Mouse (Mus musculus) embryonic facial prominence, embryonic 10.5 days (tissue): ENCODE data around the gene Rorb. TPM values are rescaled to one million over a fixed set of nuclear protein-coding genes. Genes with fewer than 3 reads are reported as not detected.
A peak's percentile ranks its signal among the peaks of the same experiment; 100 is the strongest.

Source experiments
- DNase-seq: peaks from one replicate; pipeline ENCODE4 v3.0.0-alpha.2; 2017; ENCODE audit warnings: low spot score
- H3K27ac ChIP-seq: fragments of 300-500 bp; sonication (generic); replicated peaks from 2 replicates; pipeline ENCODE4 v1.5.1; 2016; ENCODE audit warnings: mild to moderate bottlenecking
- H3K27me3 ChIP-seq: fragments of 300-500 bp; sonication (generic); replicated peaks from 2 replicates; pipeline ENCODE4 v1.6.1; 2016; ENCODE audit warnings: low read depth, mild to moderate bottlenecking; ENCODE audit not compliant: poor library complexity, severe bottlenecking
- H3K36me3 ChIP-seq: fragments of 300-500 bp; sonication (generic); replicated peaks from 2 replicates; pipeline ENCODE4 v1.6.1; 2016; ENCODE audit warnings: mild to moderate bottlenecking, moderate library complexity
- H3K4me1 ChIP-seq: fragments of 300-500 bp; sonication (generic); 2 replicates; pipeline ENCODE4 v1.6.1; 2016
- H3K4me3 ChIP-seq: fragments of 300-500 bp; sonication (generic); 2 replicates; pipeline ENCODE4 v1.5.1; 2016; ENCODE audit warnings: mild to moderate bottlenecking, moderate library complexity
- H3K9me3 ChIP-seq: fragments of 300-500 bp; sonication (generic); 2 replicates; pipeline ENCODE4 v1.6.1; 2016; ENCODE audit warnings: mild to moderate bottlenecking
- WGBS: fragments of 180-500 bp; shearing (Covaris S2); methylation state at CpG from one replicate; pipeline ENCODE4 v1.1.7; 2016; 5-methylcytosine and 5-hydroxymethylcytosine counted together
- polyA plus RNA-seq: library from polyadenylated mRNA; unstranded; fragments of >200 nt; fragmentation: Nextera tagmentation; extraction: Ambion mirVana; gene quantifications from 2 replicates; pipeline ENCODE4 v1.2.1, GENCODE M21; 2016

Gene Rorb
- polyA plus RNA-seq, 1 experiment from 2014 or later = 2.3 TPM

GRCm38 (mm10) chr19:19089427-19089826 lies 21.6 kb downstream of the Rorb start:
- Histone ChIP-seq H3K36me3 (no peaks in the 10 kb centered on the region), H3K9me3 (no peaks in the 10 kb centered on the region), H3K4me1 (no peaks in the 10 kb centered on the region), H3K27ac (no peak overlapping the region), H3K27me3 (no peaks in the 10 kb centered on the region), H3K4me3 (no peak overlapping the region)
- 88% methylated on average over 7 of the region's 7 CpGs for WGBS
- no peak for DNase-seq

- no peaks in the 10 kb centered on the region for H3K36me3 ChIP-seq
- WGBS = 72% methylated on average over 8 of the region's 8 CpGs
- H3K9me3 ChIP-seq = no peaks in the 10 kb centered on the region
Observed at GRCm38 (mm10) chr19:19077880-19078279, 33.1 kb downstream of the Rorb start.

GRCm38 (mm10) chr19:19074756-19075155 lies 36.2 kb downstream of the Rorb start:
- Histone ChIP-seq H3K9me3 (no peaks in the 10 kb centered on the region), H3K4me3 (no peak overlapping the region), H3K4me1 (no peaks in the 10 kb centered on the region), H3K36me3 (no peaks in the 10 kb centered on the region), H3K27ac (no peak overlapping the region), H3K27me3 (no peaks in the 10 kb centered on the region)
- no peak for DNase-seq
- 85% methylated on average over 6 of the region's 6 CpGs for WGBS

More at GRCm38 (mm10) chr19:19077880-19078279, 33.1 kb downstream of the Rorb start:
- Histone ChIP-seq H3K27ac (no peak overlapping the region), H3K4me1 (no peaks in the 10 kb centered on the region), H3K27me3 (no peaks in the 10 kb centered on the region), H3K4me3 (no peak overlapping the region)
- no peak for DNase-seq

- DNase-seq = no peak
- H3K27me3 ChIP-seq = no peaks in the 10 kb centered on the region
- no peak overlapping the region for H3K4me3 ChIP-seq
- H3K27ac ChIP-seq = no peak overlapping the region
- H3K36me3 ChIP-seq = no peaks in the 10 kb centered on the region
- 78% methylated on average over 10 of the region's 10 CpGs for WGBS
- H3K9me3 ChIP-seq = no peaks in the 10 kb centered on the region
- peaks cover 3% of the 10 kb centered on the region; the same call in 1 of the 2 replicates for H3K4me1 ChIP-seq
Observed at GRCm38 (mm10) chr19:19058710-19059398, 52.1 kb downstream of the Rorb start.

- Histone ChIP-seq H3K36me3 (no peaks in the 10 kb centered on the region), H3K27ac (no peak overlapping the region), H3K9me3 (no peaks in the 10 kb centered on the region), H3K4me1 (peaks cover 3% of the 10 kb centered on the region; the same call in 1 of the 2 replicates), H3K4me3 (no peak overlapping the region), H3K27me3 (no peaks in the 10 kb centered on the region)
- WGBS = 86% methylated on average over 8 of the region's 8 CpGs
- DNase-seq = no peak
Observed at GRCm38 (mm10) chr19:19058201-19058600, 52.8 kb downstream of the Rorb start.

GRCm38 (mm10) chr19:19043138-19043537 lies 67.9 kb downstream of the Rorb start:
- no peak for DNase-seq
- Histone ChIP-seq H3K36me3 (no peaks in the 10 kb centered on the region), H3K27me3 (no peaks in the 10 kb centered on the region), H3K4me3 (no peak overlapping the region), H3K27ac (no peak overlapping the region), H3K4me1 (peaks cover 8% of the 10 kb centered on the region; the same call in 1 of the 2 replicates), H3K9me3 (no peaks in the 10 kb centered on the region)
- 49% methylated on average over 2 of the region's 2 CpGs for WGBS

GRCm38 (mm10) chr19:19040800-19041199 lies 70.2 kb downstream of the Rorb start:
- Histone ChIP-seq H3K27ac (no peak overlapping the region), H3K4me1 (peaks cover 8% of the 10 kb centered on the region; the same call in 1 of the 2 replicates), H3K36me3 (no peaks in the 10 kb centered on the region)

GRCm38 (mm10) chr19:19034482-19035315 lies 76.3 kb downstream of the Rorb start:
- Histone ChIP-seq H3K4me3 (no peak overlapping the region), H3K27me3 (no peaks in the 10 kb centered on the region), H3K36me3 (no peaks in the 10 kb centered on the region), H3K4me1 (no peaks in the 10 kb centered on the region), H3K9me3 (no peaks in the 10 kb centered on the region), H3K27ac (no peak overlapping the region)
- DNase-seq = no peak
- WGBS = 90% methylated on average over 5 of the region's 5 CpGs

More at GRCm38 (mm10) chr19:19040800-19041199, 70.2 kb downstream of the Rorb start:
- Histone ChIP-seq H3K9me3 (no peaks in the 10 kb centered on the region), H3K27me3 (no peaks in the 10 kb centered on the region), H3K4me3 (no peak overlapping the region)
- 62% methylated on average over 2 of the region's 2 CpGs for WGBS
- DNase-seq = no peak

GRCm38 (mm10) chr19:19033974-19034373 lies 77.0 kb downstream of the Rorb start:
- Histone ChIP-seq H3K9me3 (no peaks in the 10 kb centered on the region), H3K4me3 (no peak overlapping the region), H3K27ac (no peak overlapping the region), H3K36me3 (no peaks in the 10 kb centered on the region), H3K4me1 (no peaks in the 10 kb centered on the region), H3K27me3 (no peaks in the 10 kb centered on the region)
- DNase-seq = no peak
- 80% methylated on average over 3 of the region's 3 CpGs for WGBS

GRCm38 (mm10) chr19:19005144-19005543 lies 105.9 kb downstream of the Rorb start:
- WGBS = 57% methylated on average over 6 of the region's 6 CpGs
- H3K4me3 ChIP-seq = no peak overlapping the region
- no peak overlapping the region for H3K27ac ChIP-seq
- H3K27me3 ChIP-seq = no peaks in the 10 kb centered on the region
- peak; percentile 45 for DNase-seq
- no peaks in the 10 kb centered on the region for H3K9me3 ChIP-seq
- peaks cover 6% of the 10 kb centered on the region; the same call in 1 of the 2 replicates for H3K4me1 ChIP-seq
- no peaks in the 10 kb centered on the region for H3K36me3 ChIP-seq

- DNase-seq = no peak
- WGBS = 67% methylated on average over 8 of the region's 11 CpGs
- no peaks in the 10 kb centered on the region for H3K9me3 ChIP-seq
- H3K27ac ChIP-seq = no peak overlapping the region
- H3K4me3 ChIP-seq = no peak overlapping the region
- peaks cover 6% of the 10 kb centered on the region; the same call in 1 of the 2 replicates for H3K4me1 ChIP-seq
- no peaks in the 10 kb centered on the region for H3K36me3 ChIP-seq
- no peaks in the 10 kb centered on the region for H3K27me3 ChIP-seq
Observed at GRCm38 (mm10) chr19:19004023-19004656, 106.9 kb downstream of the Rorb start.

- DNase-seq = no peak
- Histone ChIP-seq H3K4me3 (no peak overlapping the region), H3K27ac (no peak overlapping the region), H3K9me3 (no peaks in the 10 kb centered on the region), H3K27me3 (no peaks in the 10 kb centered on the region), H3K4me1 (no peaks in the 10 kb centered on the region), H3K36me3 (no peaks in the 10 kb centered on the region)
- 89% methylated on average over 8 of the region's 8 CpGs for WGBS
Observed at GRCm38 (mm10) chr19:18998966-18999365, 112.0 kb downstream of the Rorb start.
